Mouse (Mus musculus) cerebellum, adult 2 months (tissue): ENCODE data around the gene Gucy2g.

Source experiments
- CTCF ChIP-seq: fragments of 200-500 bp; IDR thresholded peaks from 2 replicates; pipeline ENCODE4 v1.5.1; 2011; ENCODE audit warnings: low read depth, mild to moderate bottlenecking, control low read depth, low read length, moderate library complexity, borderline replicate concordance; ENCODE audit not compliant: insufficient read depth
- POLR2A ChIP-seq: fragments of 200-500 bp; IDR thresholded peaks from 2 replicates; pipeline ENCODE4 v1.6.1; 2011; ENCODE audit warnings: low read length, control low read depth, borderline replicate concordance; ENCODE audit not compliant: insufficient read depth

DNA sequence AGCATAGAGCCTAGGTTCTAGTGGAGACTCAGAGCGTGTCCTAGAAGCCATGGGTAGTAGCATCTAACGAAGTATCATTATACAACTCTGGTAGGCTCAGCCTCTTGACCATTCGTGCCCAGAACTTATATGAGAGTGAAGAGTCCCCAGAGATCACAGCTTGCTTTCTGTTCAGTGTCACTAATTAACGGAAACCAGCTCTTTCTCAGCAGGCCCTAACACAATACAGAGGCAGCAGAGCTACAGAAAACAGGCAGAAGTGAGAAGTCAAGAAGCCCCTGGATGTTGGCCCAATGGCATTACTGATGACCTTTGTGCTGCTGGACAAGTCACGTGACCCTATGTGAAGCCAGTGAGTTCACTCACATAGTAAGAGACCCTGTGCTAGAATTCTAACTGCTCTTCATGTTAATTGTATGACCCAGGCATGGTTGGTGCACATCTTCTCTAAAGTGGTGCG is at the start of gene Gucy2g:
- TF ChIP-seq CTCF (no peak), POLR2A (no peak)
